Mouse (Mus musculus) heart, adult 9 months (tissue): ENCODE results near the gene Qser1.

ENCODE experiments used
- DNase-seq, 2 experiments: peaks; one replicate each; pipeline ENCODE4 v3.0.0; 2022; ENCODE audit warnings: low spot score in 2 of 2

Qser1 gene

DNA sequence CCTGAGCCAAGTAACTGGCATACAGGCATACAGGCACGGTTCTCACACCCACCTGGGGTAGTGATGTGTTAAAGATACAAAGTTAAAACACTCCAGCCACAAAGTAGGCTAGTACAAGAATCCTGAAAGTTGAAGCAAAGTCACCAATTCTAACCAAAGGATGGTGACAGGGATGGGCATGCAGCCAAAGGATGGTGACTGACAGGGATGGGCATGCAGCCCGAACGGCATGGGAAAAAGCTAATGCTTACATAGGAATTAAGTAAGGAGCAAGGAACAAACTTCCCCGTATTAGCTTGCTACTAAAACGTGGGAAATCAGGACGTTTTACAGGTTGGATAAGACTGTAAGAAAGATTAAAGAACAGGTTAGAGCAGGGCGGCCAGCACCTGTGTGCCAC lies 80.3 kb downstream of the Qser1 start:
- DNase-seq, result no peak

GRCm38 (mm10) chr2:104732562-104733256 lies 83.9 kb downstream of the Qser1 start:
- DNase-seq, result no peak

- DNase-seq, result peak; percentile 28 to 36
Observed at GRCm38 (mm10) chr2:104732033-104732444, 84.5 kb downstream of the Qser1 start.

DNA sequence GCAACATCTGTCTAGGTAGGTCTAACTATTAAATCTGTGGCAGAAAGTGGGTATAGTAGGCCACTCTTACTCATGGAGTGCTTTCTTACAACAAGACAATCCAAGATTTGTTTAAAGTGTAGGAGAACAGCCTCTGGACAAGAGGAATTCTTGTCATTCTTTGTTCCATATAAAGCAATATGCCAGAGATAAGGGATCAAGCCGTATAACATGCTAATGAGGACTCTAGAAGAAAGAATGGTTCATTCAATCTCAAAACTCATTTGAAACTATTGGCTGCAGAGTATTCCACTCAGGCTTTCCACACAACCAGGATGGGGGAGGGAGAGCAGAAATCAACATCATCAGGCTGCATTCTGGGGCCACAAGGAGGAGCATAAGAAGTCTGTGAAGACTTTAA lies 89.2 kb downstream of the Qser1 start:
- no peak for DNase-seq

GRCm38 (mm10) chr2:104722021-104722420 lies 94.5 kb downstream of the Qser1 start:
- DNase-seq, result no peak

GRCm38 (mm10) chr2:104717827-104718226 lies 98.7 kb downstream of the Qser1 start:
- no peak for DNase-seq

DNA sequence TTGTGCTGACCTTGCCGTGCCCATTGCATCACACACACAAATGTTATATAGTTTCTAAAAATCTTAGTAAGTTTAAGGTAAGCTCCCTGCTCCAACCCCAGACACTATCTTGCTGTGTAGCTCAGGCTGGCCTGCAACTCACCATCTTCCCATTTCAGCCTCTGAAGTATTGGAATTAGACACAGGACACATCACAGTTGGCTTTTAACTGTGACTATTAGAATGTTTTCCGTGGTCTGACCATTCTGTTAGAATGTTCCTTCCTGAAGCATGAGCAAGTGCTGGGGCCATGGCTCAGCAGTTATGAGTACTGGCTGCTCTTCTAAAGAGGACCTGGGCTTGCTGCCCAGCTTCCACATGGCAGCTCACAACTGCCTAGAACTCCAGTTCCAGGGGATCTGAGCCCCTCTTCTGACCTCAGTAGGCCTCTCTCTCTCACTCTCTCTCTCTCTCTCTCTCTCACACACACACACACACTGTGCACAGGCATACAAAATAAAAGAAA lies 99.3 kb downstream of the Qser1 start:
- peak in 1 of 2 experiments; percentile 10 for DNase-seq

GRCm38 (mm10) chr2:104716279-104716678 lies 100.3 kb downstream of the Qser1 start, which contains the start of gene Pin1rt1:
Gene Pin1rt1 (minus strand): TSS chr2:104716379.
- DNase-seq, result no peak

GRCm38 (mm10) chr2:104714254-104714691 lies 102.3 kb downstream of the Qser1 start:
- DNase-seq, result no peak

DNA sequence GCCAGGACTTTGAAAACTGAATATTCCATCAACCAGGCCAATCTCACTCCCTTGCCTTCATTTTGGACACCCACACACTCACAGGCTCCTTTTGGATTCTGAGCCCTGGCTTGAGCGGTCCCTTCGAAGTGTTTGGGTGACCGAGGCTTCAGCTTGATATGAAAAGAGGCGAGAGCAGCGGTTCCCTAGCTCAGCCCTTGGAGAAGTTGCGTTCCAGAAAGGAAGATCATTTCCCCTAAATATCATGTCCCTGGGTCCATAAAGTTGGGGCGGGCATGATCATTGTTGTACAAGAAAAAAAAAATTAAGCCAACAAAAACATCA lies 104.1 kb downstream of the Qser1 start:
- DNase-seq, result peak in 1 of 2 experiments; percentile 62

GRCm38 (mm10) chr2:104711585-104712485 lies 104.7 kb downstream of the Qser1 start, which contains the start of gene Tcp11l1:
Gene Tcp11l1 (minus strand): TSS chr2:104712169.
- peak; percentile 21 to 53 for DNase-seq

GRCm38 (mm10) chr2:104710670-104711370 lies 105.7 kb downstream of the Qser1 start:
- no peak for DNase-seq

DNA sequence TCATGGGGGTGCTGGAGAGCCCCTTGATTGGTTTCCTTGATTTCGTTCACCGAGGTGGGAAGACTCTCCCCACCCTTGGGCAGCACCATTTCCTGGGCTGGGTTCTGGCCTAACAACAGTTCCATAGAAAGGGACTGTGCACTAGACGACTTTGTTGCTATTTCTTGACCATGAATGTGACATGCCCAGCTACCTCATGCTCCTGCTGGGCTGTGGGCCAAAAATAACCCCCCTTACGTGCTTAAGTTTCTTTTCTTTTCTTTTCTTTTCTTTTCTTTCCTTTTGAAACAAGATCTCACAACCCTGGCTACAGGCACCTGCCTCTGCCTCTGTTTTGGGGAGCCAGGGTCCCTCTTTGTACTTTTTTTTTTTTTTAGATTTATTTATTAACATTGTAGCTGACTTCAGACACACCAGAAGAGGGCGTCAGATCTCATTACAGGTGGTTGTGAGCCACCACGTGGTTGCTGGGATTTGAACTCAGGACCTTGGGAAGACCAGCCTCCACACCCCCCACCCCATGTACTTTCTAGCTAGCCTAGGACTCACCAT lies 106.7 kb downstream of the Qser1 start:
- DNase-seq, result no peak
